Mouse (Mus musculus): ENCODE data around the gene Washc4. TPM values are rescaled to one million over a fixed set of nuclear protein-coding genes. Genes with fewer than 3 reads are reported as not detected.

Washc4 gene
- polyA plus RNA-seq, 1 experiment from 2014 or later, result 38.9 TPM

- H3K9me3 ChIP-seq, result no peaks in the 10 kb centered on the region
- no peak overlapping the region for H3K4me2 ChIP-seq
- no peak overlapping the region for H3K27ac ChIP-seq
- 78% methylated on average over 6 of the region's 6 CpGs for WGBS
- no peak overlapping the region for H3K9ac ChIP-seq
- ATAC-seq (ENCODE audit: low FRiP score), result no peak
- peaks cover 2% of the 10 kb centered on the region; the same call in 1 of the 2 replicates for H3K4me1 ChIP-seq (replicated peaks)
- peaks cover 9% of the 10 kb centered on the region; the same call in 1 of the 2 replicates for H3K27me3 ChIP-seq
- H3K36me3 ChIP-seq, result no peaks in the 10 kb centered on the region
- H3K4me3 ChIP-seq, result no peak overlapping the region
Observed at GRCm38 (mm10) chr10:83539311-83539980, 4.1 kb upstream of the Washc4 start.

- peaks cover 9% of the 10 kb centered on the region; the same call in 1 of the 2 replicates for H3K27me3 ChIP-seq
- no peaks in the 10 kb centered on the region for H3K36me3 ChIP-seq
- H3K9ac ChIP-seq, result no peak overlapping the region
- peaks cover 8% of the 10 kb centered on the region for H3K4me1 ChIP-seq (replicated peaks)
- no peak overlapping the region for H3K27ac ChIP-seq
- no peak overlapping the region for H3K4me2 ChIP-seq
- H3K4me3 ChIP-seq, result no peak overlapping the region
- ATAC-seq (ENCODE audit: low FRiP score), result no peak
- no peaks in the 10 kb centered on the region for H3K9me3 ChIP-seq
- 35% methylated on average over 3 of the region's 3 CpGs for WGBS
Observed at GRCm38 (mm10) chr10:83540092-83540491, 3.5 kb upstream of the Washc4 start.

- H3K27ac ChIP-seq, result no peak overlapping the region
- ATAC-seq (ENCODE audit: low FRiP score), result no peak
Observed at GRCm38 (mm10) chr10:83542241-83542640, 1.3 kb upstream of the Washc4 start.

GRCm38 (mm10) chr10:83544103-83544479, 539 bp downstream of the Washc4 start:
- WGBS, result 0% methylated on average over 16 of the region's 41 CpGs
- H3K4me3 ChIP-seq, result peak overlapping the region; percentile 91
- ATAC-seq (ENCODE audit: low FRiP score), result peak; percentile 94
- peak overlapping the region; percentile 92 for H3K9ac ChIP-seq
- H3K4me1 ChIP-seq (replicated peaks), result peaks cover 19% of the 10 kb centered on the region
- H3K36me3 ChIP-seq, result peaks cover 9% of the 10 kb centered on the region; the same call in 1 of the 2 replicates
- H3K27me3 ChIP-seq, result 0 out of 2 replicates have a peak, but pooled peaks cover 4% of the 10 kb centered on the region
- H3K4me2 ChIP-seq, result peak overlapping the region; percentile 61
- peak overlapping the region; percentile 95 for H3K27ac ChIP-seq
- H3K9me3 ChIP-seq, result no peaks in the 10 kb centered on the region

More at GRCm38 (mm10) chr10:83542241-83542640, 1.3 kb upstream of the Washc4 start:
- no peak overlapping the region for H3K4me2 ChIP-seq
- 0 out of 2 replicates have a peak, but pooled peaks cover 4% of the 10 kb centered on the region for H3K27me3 ChIP-seq
- no peak overlapping the region for H3K9ac ChIP-seq
- H3K4me3 ChIP-seq, result no peak overlapping the region
- peaks cover 19% of the 10 kb centered on the region for H3K4me1 ChIP-seq (replicated peaks)
- H3K36me3 ChIP-seq, result no peaks in the 10 kb centered on the region
- WGBS, result 83% methylated on average over 7 of the region's 7 CpGs
- H3K9me3 ChIP-seq, result no peaks in the 10 kb centered on the region

- Histone ChIP-seq H3K9ac (no peak overlapping the region), H3K4me2 (peak overlapping the region; percentile 61), H3K9me3 (no peaks in the 10 kb centered on the region), H3K36me3 (peaks cover 18% of the 10 kb centered on the region), H3K4me1 (replicated peaks) (peaks cover 19% of the 10 kb centered on the region), H3K4me3 (peak overlapping the region; percentile 91; the same call in 1 of the 2 replicates), H3K27me3 (0 out of 2 replicates have a peak, but pooled peaks cover 4% of the 10 kb centered on the region), H3K27ac (no peak overlapping the region)
- WGBS, result 79% methylated on average over 3 of the region's 3 CpGs
- ATAC-seq (ENCODE audit: low FRiP score), result no peak
Observed at GRCm38 (mm10) chr10:83545341-83545740, 1.8 kb downstream of the Washc4 start.

- Histone ChIP-seq H3K4me1 (replicated peaks) (no peaks in the 10 kb centered on the region), H3K9me3 (no peaks in the 10 kb centered on the region), H3K4me3 (no peak overlapping the region), H3K4me2 (no peak overlapping the region), H3K27me3 (no peaks in the 10 kb centered on the region), H3K9ac (no peak overlapping the region), H3K36me3 (peaks cover 87% of the 10 kb centered on the region), H3K27ac (no peak overlapping the region)
- no peak for ATAC-seq (ENCODE audit: low FRiP score)
Observed at GRCm38 (mm10) chr10:83563005-83563404, 19.5 kb downstream of the Washc4 start.

- WGBS, result 96% methylated on average over 7 of the region's 7 CpGs
- no peak overlapping the region for H3K4me3 ChIP-seq
- H3K36me3 ChIP-seq, result peaks cover 87% of the 10 kb centered on the region
- no peaks in the 10 kb centered on the region for H3K9me3 ChIP-seq
- no peak overlapping the region for H3K27ac ChIP-seq
- ATAC-seq (ENCODE audit: low FRiP score), result no peak
- H3K9ac ChIP-seq, result no peak overlapping the region
- H3K4me1 ChIP-seq (replicated peaks), result no peaks in the 10 kb centered on the region
- no peaks in the 10 kb centered on the region for H3K27me3 ChIP-seq
- no peak overlapping the region for H3K4me2 ChIP-seq
Observed at GRCm38 (mm10) chr10:83565449-83566441, 22.2 kb downstream of the Washc4 start.

GRCm38 (mm10) chr10:83590801-83591200, 47.2 kb downstream of the Washc4 start:
- no peak overlapping the region for H3K4me2 ChIP-seq
- WGBS, result 79% methylated on average over 6 of the region's 6 CpGs
- H3K4me3 ChIP-seq, result no peak overlapping the region
- H3K27ac ChIP-seq, result no peak overlapping the region
- no peak overlapping the region for H3K9ac ChIP-seq
- no peak for ATAC-seq (ENCODE audit: low FRiP score)
- H3K36me3 ChIP-seq, result peaks cover 83% of the 10 kb centered on the region
- H3K27me3 ChIP-seq, result no peaks in the 10 kb centered on the region
- H3K9me3 ChIP-seq, result no peaks in the 10 kb centered on the region
- no peaks in the 10 kb centered on the region for H3K4me1 ChIP-seq (replicated peaks)

- 88% methylated on average over 7 of the region's 7 CpGs for WGBS
- Histone ChIP-seq H3K9me3 (no peaks in the 10 kb centered on the region), H3K4me2 (no peak overlapping the region), H3K27me3 (no peaks in the 10 kb centered on the region), H3K27ac (no peak overlapping the region), H3K9ac (no peak overlapping the region), H3K4me3 (no peak overlapping the region), H3K4me1 (replicated peaks) (no peaks in the 10 kb centered on the region), H3K36me3 (peaks cover 73% of the 10 kb centered on the region)
- no peak for ATAC-seq (ENCODE audit: low FRiP score)
Observed at GRCm38 (mm10) chr10:83592616-83593015, 49.1 kb downstream of the Washc4 start.

- no peak overlapping the region for H3K4me3 ChIP-seq
- H3K9me3 ChIP-seq, result no peaks in the 10 kb centered on the region
- no peak overlapping the region for H3K27ac ChIP-seq
- no peaks in the 10 kb centered on the region for H3K27me3 ChIP-seq
- ATAC-seq (ENCODE audit: low FRiP score), result no peak
- H3K9ac ChIP-seq, result no peak overlapping the region
- 96% methylated on average over 5 of the region's 5 CpGs for WGBS
- H3K4me1 ChIP-seq (replicated peaks), result no peaks in the 10 kb centered on the region
- H3K36me3 ChIP-seq, result peaks cover 73% of the 10 kb centered on the region
- no peak overlapping the region for H3K4me2 ChIP-seq
Observed at GRCm38 (mm10) chr10:83594526-83594925, 51.0 kb downstream of the Washc4 start.

- H3K4me1 ChIP-seq (replicated peaks), result peaks cover 4% of the 10 kb centered on the region
- no peaks in the 10 kb centered on the region for H3K9me3 ChIP-seq
- no peaks in the 10 kb centered on the region for H3K27me3 ChIP-seq
- no peak overlapping the region for H3K4me3 ChIP-seq
- no peak overlapping the region for H3K4me2 ChIP-seq
- H3K9ac ChIP-seq, result no peak overlapping the region
- WGBS, result 90% methylated on average over 11 of the region's 11 CpGs
- ATAC-seq (ENCODE audit: low FRiP score), result no peak
- H3K27ac ChIP-seq, result no peak overlapping the region
- peaks cover 61% of the 10 kb centered on the region for H3K36me3 ChIP-seq
Observed at GRCm38 (mm10) chr10:83600650-83601049, 57.1 kb downstream of the Washc4 start.

GRCm38 (mm10) chr10:83603956-83604564, 60.5 kb downstream of the Washc4 start:
- 92% methylated on average over 10 of the region's 10 CpGs for WGBS
- Histone ChIP-seq H3K27me3 (no peaks in the 10 kb centered on the region), H3K9me3 (no peaks in the 10 kb centered on the region), H3K4me3 (no peak overlapping the region), H3K4me2 (no peak overlapping the region), H3K27ac (no peak overlapping the region), H3K36me3 (peaks cover 69% of the 10 kb centered on the region), H3K4me1 (replicated peaks) (peaks cover 9% of the 10 kb centered on the region), H3K9ac (no peak overlapping the region)
- ATAC-seq (ENCODE audit: low FRiP score), result no peak
